Mouse (Mus musculus) intestine, embryonic 14.5 days (tissue): Measurements from ENCODE around the gene Pitpna. TPM values are rescaled to one million over a fixed set of nuclear protein-coding genes. Genes with fewer than 3 reads are reported as not detected.

Experiments
- ATAC-seq: fragments of 200-750 bp; cut with Nextera tagmentation; replicated peaks from 2 replicates; pipeline ENCODE4 v1.8.0; 2017; ENCODE audit warnings: low read depth, moderate number of reproducible peaks, moderate TSS enrichment, moderate library complexity; ENCODE audit not compliant: low FRiP score, low TSS enrichment
- DNase-seq: peaks from one replicate; pipeline ENCODE4 v3.0.0-alpha.2; 2018; ENCODE audit warnings: low spot score
- H3K27ac ChIP-seq: fragments of 300-500 bp; sonication (generic); 2 replicates; pipeline ENCODE4 v1.5.1; 2014; ENCODE audit warnings: low read depth, mild to moderate bottlenecking, control low read depth
- H3K27me3 ChIP-seq: fragments of 300-500 bp; sonication (generic); replicated peaks from 2 replicates; pipeline ENCODE4 v1.6.1; 2014; ENCODE audit warnings: low read length, control low read depth; ENCODE audit not compliant: control insufficient read depth, insufficient read depth
- H3K36me3 ChIP-seq: fragments of 300-500 bp; sonication (generic); 2 replicates; pipeline ENCODE4 v1.6.1; 2014; ENCODE audit warnings: low read length, control low read depth; ENCODE audit not compliant: control insufficient read depth, insufficient read depth
- H3K4me1 ChIP-seq: fragments of 300-500 bp; sonication (generic); replicated peaks from 2 replicates; pipeline ENCODE4 v1.6.1; 2014; ENCODE audit warnings: low read length, control low read depth, mixed read lengths; ENCODE audit not compliant: control insufficient read depth, insufficient read depth
- H3K4me2 ChIP-seq: fragments of 300-500 bp; sonication (generic); 2 replicates; pipeline ENCODE4 v1.6.1; 2014; ENCODE audit warnings: low read length
- H3K4me3 ChIP-seq: fragments of 300-500 bp; sonication (generic); 2 replicates; pipeline ENCODE4 v1.5.1; 2014; ENCODE audit warnings: low read depth, low read length, control low read depth, mixed read lengths
- H3K9ac ChIP-seq: fragments of 300-500 bp; sonication (generic); 2 replicates; pipeline ENCODE4 v1.6.1; 2014; ENCODE audit warnings: mild to moderate bottlenecking, low read length
- H3K9me3 ChIP-seq: fragments of 300-500 bp; sonication (generic); 2 replicates; pipeline ENCODE4 v1.6.1; 2016; ENCODE audit warnings: low read length, control low read depth; ENCODE audit not compliant: control insufficient read depth
- WGBS: fragments of 180-500 bp; shearing (Covaris S2); extraction: QIAGEN DNeasy Blood & Tissue Kit; methylation state at CpG from one replicate; pipeline ENCODE4 v1.1.7; 2014; 5-methylcytosine and 5-hydroxymethylcytosine counted together
- polyA plus RNA-seq: library from polyadenylated mRNA; unstranded; fragments of >200 nt; fragmentation: Nextera tagmentation; extraction: Ambion mirVana; gene quantifications from 2 replicates; pipeline ENCODE4 v1.2.1, GENCODE M21; 2014

The Pitpna gene
- polyA plus RNA-seq, 1 experiment from 2014 or later, result 82.1 TPM

GRCm38 (mm10) chr11:75614769-75615168 lies 26.9 kb downstream of the Pitpna start:
- Histone ChIP-seq H3K4me1 (no peaks in the 10 kb centered on the region), H3K4me3 (no peak overlapping the region), H3K27ac (no peak overlapping the region), H3K36me3 (peaks cover 74% of the 10 kb centered on the region), H3K27me3 (no peaks in the 10 kb centered on the region), H3K9me3 (no peaks in the 10 kb centered on the region), H3K9ac (no peak overlapping the region), H3K4me2 (no peak overlapping the region)
- WGBS, result 97% methylated on average over 1 of the region's 1 CpGs
- no peak for DNase-seq
- no peak for ATAC-seq

- H3K9ac ChIP-seq, result no peak overlapping the region
- H3K4me2 ChIP-seq, result no peak overlapping the region
- H3K9me3 ChIP-seq, result no peaks in the 10 kb centered on the region
- no peaks in the 10 kb centered on the region for H3K27me3 ChIP-seq
- no peak for DNase-seq
- ATAC-seq, result no peak
- 77% methylated on average over 2 of the region's 2 CpGs for WGBS
- no peak overlapping the region for H3K27ac ChIP-seq
- H3K36me3 ChIP-seq, result peaks cover 74% of the 10 kb centered on the region
- no peaks in the 10 kb centered on the region for H3K4me1 ChIP-seq
- no peak overlapping the region for H3K4me3 ChIP-seq
Observed at GRCm38 (mm10) chr11:75615556-75615955, 27.7 kb downstream of the Pitpna start.

- no peaks in the 10 kb centered on the region for H3K4me1 ChIP-seq
- ATAC-seq, result no peak
- no peak overlapping the region for H3K27ac ChIP-seq
- H3K9ac ChIP-seq, result no peak overlapping the region
- WGBS, result 85% methylated on average over 5 of the region's 5 CpGs
- H3K36me3 ChIP-seq, result peaks cover 65% of the 10 kb centered on the region
- no peak overlapping the region for H3K4me2 ChIP-seq
- H3K27me3 ChIP-seq, result no peaks in the 10 kb centered on the region
- H3K4me3 ChIP-seq, result no peak overlapping the region
- DNase-seq, result no peak
- H3K9me3 ChIP-seq, result no peaks in the 10 kb centered on the region
Observed at GRCm38 (mm10) chr11:75619133-75619532, 31.2 kb downstream of the Pitpna start.

GRCm38 (mm10) chr11:75620136-75620780 lies 32.4 kb downstream of the Pitpna start:
- ATAC-seq (no peak), DNase-seq (no peak)
- no peak overlapping the region for H3K4me3 ChIP-seq
- peaks cover 59% of the 10 kb centered on the region for H3K36me3 ChIP-seq
- no peaks in the 10 kb centered on the region for H3K27me3 ChIP-seq
- H3K27ac ChIP-seq, result no peak overlapping the region
- H3K4me1 ChIP-seq, result no peaks in the 10 kb centered on the region
- 80% methylated on average over 12 of the region's 12 CpGs for WGBS
- no peak overlapping the region for H3K9ac ChIP-seq
- H3K9me3 ChIP-seq, result no peaks in the 10 kb centered on the region
- no peak overlapping the region for H3K4me2 ChIP-seq

- Histone ChIP-seq H3K4me3 (no peak overlapping the region), H3K36me3 (peaks cover 65% of the 10 kb centered on the region), H3K27me3 (no peaks in the 10 kb centered on the region), H3K4me2 (no peak overlapping the region), H3K4me1 (no peaks in the 10 kb centered on the region), H3K9ac (no peak overlapping the region), H3K27ac (no peak overlapping the region; the same call in 1 of the 2 replicates), H3K9me3 (no peaks in the 10 kb centered on the region)
- no peak for ATAC-seq
- WGBS, result 93% methylated on average over 2 of the region's 2 CpGs
- DNase-seq, result no peak
Observed at GRCm38 (mm10) chr11:75621426-75621825, 33.5 kb downstream of the Pitpna start.

- no peaks in the 10 kb centered on the region for H3K9me3 ChIP-seq
- WGBS, result 91% methylated on average over 2 of the region's 2 CpGs
- peaks cover 67% of the 10 kb centered on the region for H3K36me3 ChIP-seq
- H3K4me1 ChIP-seq, result no peaks in the 10 kb centered on the region
- no peak for ATAC-seq
- H3K27ac ChIP-seq, result no peak overlapping the region
- no peak overlapping the region for H3K4me2 ChIP-seq
- H3K4me3 ChIP-seq, result no peak overlapping the region
- H3K9ac ChIP-seq, result no peak overlapping the region
- no peak for DNase-seq
- no peaks in the 10 kb centered on the region for H3K27me3 ChIP-seq
Observed at GRCm38 (mm10) chr11:75622588-75623329, 34.9 kb downstream of the Pitpna start.

GRCm38 (mm10) chr11:75624102-75624554 lies 36.2 kb downstream of the Pitpna start:
- whole genome bisulfite sequencing, result 77% methylated on average over 2 of the region's 2 CpGs
- no peak overlapping the region for H3K4me3 ChIP-seq
- H3K9ac ChIP-seq, result no peak overlapping the region
- H3K27me3 ChIP-seq, result no peaks in the 10 kb centered on the region
- H3K9me3 ChIP-seq, result no peaks in the 10 kb centered on the region
- H3K4me2 ChIP-seq, result no peak overlapping the region
- no peak overlapping the region for H3K27ac ChIP-seq
- no peaks in the 10 kb centered on the region for H3K4me1 ChIP-seq
- no peak for ATAC-seq
- no peak for DNase-seq
- peaks cover 66% of the 10 kb centered on the region for H3K36me3 ChIP-seq

- no peak overlapping the region for H3K4me3 ChIP-seq
- DNase-seq (no peak), ATAC-seq (no peak)
- peaks cover 49% of the 10 kb centered on the region for H3K36me3 ChIP-seq
- no peaks in the 10 kb centered on the region for H3K9me3 ChIP-seq
- H3K4me1 ChIP-seq, result peaks cover 3% of the 10 kb centered on the region; the same call in 1 of the 2 replicates
- 90% methylated on average over 4 of the region's 4 CpGs for WGBS
- H3K27me3 ChIP-seq, result no peaks in the 10 kb centered on the region
- H3K9ac ChIP-seq, result no peak overlapping the region
- H3K27ac ChIP-seq, result no peak overlapping the region
- H3K4me2 ChIP-seq, result no peak overlapping the region
Observed at GRCm38 (mm10) chr11:75625820-75626219, 37.9 kb downstream of the Pitpna start.
